ENCODE assay signal across 26 mouse cellular contexts in genomic region chr16:88602464-88602863, GRCm38 (mm10). TPM values are rescaled to one million over a fixed set of nuclear protein-coding genes. Genes with fewer than 3 reads are reported as not detected.
DNase-seq lines count a peak whose midpoint lies in the region; ATAC-seq lines count a peak whose summit lies in the region.
"Had no signal": no experiment of that assay in that cellular context is flagged by ENCODE, and none has a peak within 500 bp of the region (broad histone marks: within the 10 kb centered on the region; RNA-seq: fewer than 3 reads in every experiment).

No protein-coding gene starts in this region.

- 39% methylated on average over 1 of the region's 1 CpGs for WGBS in forebrain, embryonic 11.5 days
- 21% methylated on average over 1 of the region's 1 CpGs for WGBS in forebrain, embryonic 15.5 days
- WGBS in midbrain, embryonic 12.5 days, result 41% methylated on average over 1 of the region's 1 CpGs
- WGBS in midbrain, embryonic 15.5 days, result 53% methylated on average over 1 of the region's 1 CpGs

- H3K9me3 ChIP-seq in forebrain, embryonic 11.5 days (ENCODE audit: control insufficient read depth, low read length), result no peaks in the 10 kb centered on the region
- H3K9me3 ChIP-seq in forebrain, embryonic 15.5 days, result no peaks in the 10 kb centered on the region
- H3K9me3 ChIP-seq in midbrain, embryonic 12.5 days, result no peaks in the 10 kb centered on the region
- H3K9me3 ChIP-seq in midbrain, embryonic 15.5 days, result no peaks in the 10 kb centered on the region
- H3K9me3 ChIP-seq: embryonic facial prominence, embryonic 13.5 days; embryonic facial prominence, embryonic 15.5 days; forebrain, embryonic 10.5 days; forebrain, embryonic 13.5 days had no signal

- no peak overlapping the region for H3K4me3 ChIP-seq in forebrain, embryonic 11.5 days (ENCODE audit: low read depth, low read length)
- H3K4me3 ChIP-seq in forebrain, embryonic 15.5 days, result no peak overlapping the region
- H3K4me3 ChIP-seq in midbrain, embryonic 12.5 days, result no peak overlapping the region
- H3K4me3 ChIP-seq in midbrain, embryonic 15.5 days, result no peak overlapping the region
- H3K4me3 ChIP-seq: embryonic facial prominence, embryonic 13.5 days; embryonic facial prominence, embryonic 15.5 days; erythroblast, embryonic 14.5 days; forebrain, embryonic 10.5 days; forebrain, embryonic 13.5 days had no signal

- no peak overlapping the region for H3K9ac ChIP-seq in forebrain, embryonic 11.5 days (ENCODE audit: low read length)
- H3K9ac ChIP-seq in forebrain, embryonic 15.5 days (replicated peaks), result no peak overlapping the region
- no peak overlapping the region for H3K9ac ChIP-seq in midbrain, embryonic 12.5 days (replicated peaks)
- H3K9ac ChIP-seq in midbrain, embryonic 15.5 days, result no peak overlapping the region
- H3K9ac ChIP-seq: embryonic facial prominence, embryonic 13.5 days; embryonic facial prominence, embryonic 15.5 days; forebrain, embryonic 13.5 days had no signal

- no peaks in the 10 kb centered on the region for H3K36me3 ChIP-seq in forebrain, embryonic 11.5 days (ENCODE audit: control insufficient read depth, insufficient read depth, low read length)
- no peaks in the 10 kb centered on the region for H3K36me3 ChIP-seq in forebrain, embryonic 15.5 days
- H3K36me3 ChIP-seq in midbrain, embryonic 12.5 days, result no peaks in the 10 kb centered on the region
- no peaks in the 10 kb centered on the region for H3K36me3 ChIP-seq in midbrain, embryonic 15.5 days (replicated peaks)
- H3K36me3 ChIP-seq: embryonic facial prominence, embryonic 13.5 days; embryonic facial prominence, embryonic 15.5 days; forebrain, embryonic 10.5 days had no signal

- no peak overlapping the region for H3K27ac ChIP-seq in forebrain, embryonic 11.5 days (ENCODE audit: low read depth, low read length)
- no peak overlapping the region for H3K27ac ChIP-seq in forebrain, embryonic 15.5 days (replicated peaks)
- no peak overlapping the region for H3K27ac ChIP-seq in midbrain, embryonic 12.5 days (replicated peaks)
- no peak overlapping the region for H3K27ac ChIP-seq in midbrain, embryonic 15.5 days
- H3K27ac ChIP-seq: embryonic facial prominence, embryonic 13.5 days; embryonic facial prominence, embryonic 15.5 days; forebrain, embryonic 10.5 days; forebrain, embryonic 13.5 days had no signal

- H3K4me2 ChIP-seq in forebrain, embryonic 11.5 days (ENCODE audit: low read depth, low read length, severe bottlenecking), result no peak overlapping the region
- no peak overlapping the region for H3K4me2 ChIP-seq in forebrain, embryonic 15.5 days (replicated peaks)
- H3K4me2 ChIP-seq in midbrain, embryonic 12.5 days (replicated peaks), result no peak overlapping the region
- H3K4me2 ChIP-seq in midbrain, embryonic 15.5 days, result no peak overlapping the region
- H3K4me2 ChIP-seq: embryonic facial prominence, embryonic 13.5 days; embryonic facial prominence, embryonic 15.5 days; forebrain, embryonic 13.5 days had no signal

- 0 out of 2 replicates have a peak, but pooled peaks have one; percentile 31 for ATAC-seq in forebrain, embryonic 11.5 days (replicated peaks; ENCODE audit: low FRiP score)
- no peak for ATAC-seq in forebrain, embryonic 15.5 days (replicated peaks)
- peak; percentile 56; the same call in 1 of the 2 replicates for ATAC-seq in midbrain, embryonic 12.5 days (ENCODE audit: low FRiP score, low read depth)
- no peak for ATAC-seq in midbrain, embryonic 15.5 days (replicated peaks)
- ATAC-seq: forebrain, embryonic 13.5 days; forebrain, embryonic 16.5 days had no signal

- peak; percentile 7 for DNase-seq in embryo, embryonic 10.5 days (ENCODE audit: low spot score)
- no peak for DNase-seq in embryo, embryonic 11 days
- no peak for DNase-seq in forebrain, embryonic 11.5 days (ENCODE audit: low spot score)
- peak; percentile 11 for DNase-seq in retina, postnatal 1 day
- no peak for DNase-seq in testis, postnatal 14 days (ENCODE audit: low spot score)
- DNase-seq: adrenal gland, adult 2 months; adrenal gland, postnatal 10 days; adrenal gland, postnatal 25 days; cerebellum, adult 11 months; cerebellum, adult 18-20 months; cerebellum, adult 8-10 months; cerebellum, adult 9-11 months; cerebellum, postnatal 14 days; cerebellum, postnatal 36 days had no signal

- no peaks in the 10 kb centered on the region for H3K4me1 ChIP-seq in forebrain, embryonic 11.5 days (replicated peaks; ENCODE audit: control insufficient read depth, insufficient read depth, low read length)
- H3K4me1 ChIP-seq in forebrain, embryonic 15.5 days, result no peaks in the 10 kb centered on the region
- no peaks in the 10 kb centered on the region; the same call in 1 of the 2 replicates for H3K4me1 ChIP-seq in midbrain, embryonic 12.5 days
- no peaks in the 10 kb centered on the region for H3K4me1 ChIP-seq in midbrain, embryonic 15.5 days
- H3K4me1 ChIP-seq: forebrain, embryonic 13.5 days had no signal

- H3K27me3 ChIP-seq in forebrain, embryonic 11.5 days (ENCODE audit: control insufficient read depth, insufficient read depth, low read length), result no peaks in the 10 kb centered on the region
- no peaks in the 10 kb centered on the region for H3K27me3 ChIP-seq in forebrain, embryonic 15.5 days
- no peaks in the 10 kb centered on the region for H3K27me3 ChIP-seq in midbrain, embryonic 12.5 days
- H3K27me3 ChIP-seq in midbrain, embryonic 15.5 days (replicated peaks), result no peaks in the 10 kb centered on the region
- H3K27me3 ChIP-seq: embryonic facial prominence, embryonic 13.5 days; embryonic facial prominence, embryonic 15.5 days; forebrain, embryonic 13.5 days had no signal

RNA-seq across cellular contexts. Expression of gene Krtap24-1, which starts 9.6 kb away (rescaled TPM):
- polyA plus RNA-seq in forebrain, embryonic 11.5 days (2014; fragmentation: Nextera tagmentation; extraction: Ambion mirVana), result not detected in 2 replicates
- polyA plus RNA-seq in forebrain, embryonic 15.5 days (2015; fragmentation: Nextera tagmentation; extraction: Ambion mirVana), result not detected in 2 replicates
- not detected in 2 replicates for polyA plus RNA-seq in midbrain, embryonic 12.5 days (2016; fragmentation: Nextera tagmentation; extraction: Ambion mirVana)
- polyA plus RNA-seq in midbrain, embryonic 15.5 days (2015; fragmentation: Nextera tagmentation; extraction: Ambion mirVana), result not detected in 2 replicates
- polyA plus RNA-seq: adrenal gland, adult 2 months; brain, embryonic 14.5 days; C2C12; embryonic facial prominence, embryonic 13.5 days; erythroblast, embryonic 14.5 days; forebrain, embryonic 10.5 days; forebrain, embryonic 13.5 days; forebrain, embryonic 16.5 days; frontal cortex, adult 2 months had no signal

RNA-seq across cellular contexts. Expression of gene 2310079G19Rik, which starts 25.0 kb away (rescaled TPM):
- not detected in 2 replicates for polyA plus RNA-seq in forebrain, embryonic 11.5 days (2014; fragmentation: Nextera tagmentation; extraction: Ambion mirVana)
- polyA plus RNA-seq in forebrain, embryonic 15.5 days (2015; fragmentation: Nextera tagmentation; extraction: Ambion mirVana), result not detected in 2 replicates
- not detected in 2 replicates for polyA plus RNA-seq in midbrain, embryonic 12.5 days (2016; fragmentation: Nextera tagmentation; extraction: Ambion mirVana)
- not detected in 2 replicates for polyA plus RNA-seq in midbrain, embryonic 15.5 days (2015; fragmentation: Nextera tagmentation; extraction: Ambion mirVana)
- polyA plus RNA-seq: adrenal gland, adult 2 months; brain, embryonic 14.5 days; C2C12; embryonic facial prominence, embryonic 13.5 days; embryonic facial prominence, embryonic 15.5 days; erythroblast, embryonic 14.5 days; forebrain, embryonic 10.5 days; forebrain, embryonic 13.5 days; forebrain, embryonic 16.5 days; frontal cortex, adult 2 months had no signal

RNA-seq across cellular contexts. Expression of gene Cldn8, which starts 39.5 kb away (rescaled TPM):
- 1.3 and 1.5 TPM in 2 replicates for polyA plus RNA-seq in forebrain, embryonic 11.5 days (2014; fragmentation: Nextera tagmentation; extraction: Ambion mirVana)
- not detected in 2 replicates for polyA plus RNA-seq in forebrain, embryonic 15.5 days (2015; fragmentation: Nextera tagmentation; extraction: Ambion mirVana)
- 0.47 and 0.50 TPM in 2 replicates for polyA plus RNA-seq in midbrain, embryonic 12.5 days (2016; fragmentation: Nextera tagmentation; extraction: Ambion mirVana)
- 0.06 TPM in 1 of 2 replicates, not detected in the other for polyA plus RNA-seq in midbrain, embryonic 15.5 days (2015; fragmentation: Nextera tagmentation; extraction: Ambion mirVana)
- polyA plus RNA-seq: adrenal gland, adult 2 months; C2C12; erythroblast, embryonic 14.5 days; forebrain, embryonic 13.5 days; forebrain, embryonic 16.5 days; frontal cortex, adult 2 months had no signal

RNA-seq across cellular contexts. Expression of gene Krtap26-1, which starts 45.1 kb away (rescaled TPM):
- polyA plus RNA-seq in forebrain, embryonic 11.5 days (2014; fragmentation: Nextera tagmentation; extraction: Ambion mirVana), result not detected in 2 replicates
- not detected in 2 replicates for polyA plus RNA-seq in forebrain, embryonic 15.5 days (2015; fragmentation: Nextera tagmentation; extraction: Ambion mirVana)
- not detected in 2 replicates for polyA plus RNA-seq in midbrain, embryonic 12.5 days (2016; fragmentation: Nextera tagmentation; extraction: Ambion mirVana)
- not detected in 2 replicates for polyA plus RNA-seq in midbrain, embryonic 15.5 days (2015; fragmentation: Nextera tagmentation; extraction: Ambion mirVana)
- polyA plus RNA-seq: adrenal gland, adult 2 months; brain, embryonic 14.5 days; C2C12; embryonic facial prominence, embryonic 13.5 days; erythroblast, embryonic 14.5 days; forebrain, embryonic 10.5 days; forebrain, embryonic 13.5 days; forebrain, embryonic 16.5 days; frontal cortex, adult 2 months had no signal

Comparison
In these comparisons a context has a peak if more than half of its experiments do, and no peak if none do; other contexts are left out.
1. DNase-seq: peak in embryo, embryonic 10.5 days (single experiment) and retina, postnatal 1 day (single experiment); none in embryo, embryonic 11 days (single experiment), forebrain, embryonic 11.5 days (single experiment) and testis, postnatal 14 days (single experiment).
2. ATAC-seq: peak in forebrain, embryonic 11.5 days (single experiment) and midbrain, embryonic 12.5 days (single experiment); none in forebrain, embryonic 15.5 days (single experiment) and midbrain, embryonic 15.5 days (single experiment).